Mouse (Mus musculus) liver, embryonic 16.5 days (tissue): Measurements from ENCODE around the gene Ccdc184. TPM values are rescaled to one million over a fixed set of nuclear protein-coding genes. Genes with fewer than 3 reads are reported as not detected.

Experiments used
- ATAC-seq: fragments of 200-750 bp; cut with Nextera tagmentation; 2 replicates; pipeline ENCODE4 v1.8.0; 2017; ENCODE audit warnings: low read depth, mild to moderate bottlenecking, moderate number of reproducible peaks, moderate library complexity
- H3K27ac ChIP-seq: fragments of 300-500 bp; sonication (generic); 2 replicates; pipeline ENCODE4 v1.5.1; 2014; ENCODE audit warnings: mild to moderate bottlenecking, low read length
- H3K27me3 ChIP-seq: fragments of 300-500 bp; sonication (generic); 2 replicates; pipeline ENCODE4 v1.6.1; 2014; ENCODE audit warnings: low read depth, low read length, mixed read lengths; ENCODE audit not compliant: control insufficient read depth, insufficient read depth
- H3K36me3 ChIP-seq: fragments of 300-500 bp; sonication (generic); 2 replicates; pipeline ENCODE4 v1.6.1; 2014; ENCODE audit warnings: mild to moderate bottlenecking; ENCODE audit not compliant: control insufficient read depth, insufficient read depth
- H3K4me1 ChIP-seq: fragments of 300-500 bp; sonication (generic); 2 replicates; pipeline ENCODE4 v1.6.1; 2014; ENCODE audit warnings: low read depth, low read length, mixed read lengths; ENCODE audit not compliant: control insufficient read depth
- H3K4me2 ChIP-seq: fragments of 300-500 bp; sonication (generic); 2 replicates; pipeline ENCODE4 v1.6.1; 2014; ENCODE audit warnings: low read depth, low read length, mixed read lengths
- H3K4me3 ChIP-seq: fragments of 300-500 bp; sonication (generic); 2 replicates; pipeline ENCODE4 v1.5.1; 2014; ENCODE audit warnings: low read depth, mild to moderate bottlenecking, low read length
- H3K9ac ChIP-seq: fragments of 300-500 bp; sonication (generic); 2 replicates; pipeline ENCODE4 v1.6.1; 2014; ENCODE audit warnings: low read depth, low read length
- H3K9me3 ChIP-seq: fragments of 300-500 bp; sonication (generic); replicated peaks from 2 replicates; pipeline ENCODE4 v1.6.1; 2016; ENCODE audit warnings: low read length; ENCODE audit not compliant: control insufficient read depth
- WGBS: fragments of 180-500 bp; shearing (Covaris S2); extraction: QIAGEN DNeasy Blood & Tissue Kit; methylation state at CpG from one replicate; pipeline ENCODE4 v1.1.7; 2014; ENCODE audit not compliant: insufficient replicate concordance; 5-methylcytosine and 5-hydroxymethylcytosine counted together
- polyA plus RNA-seq: library from polyadenylated mRNA; unstranded; fragments of >200 nt; fragmentation: Nextera tagmentation; extraction: Ambion mirVana; gene quantifications from 2 replicates; pipeline ENCODE4 v1.2.1, GENCODE M21; 2015

Gene Ccdc184
- polyA plus RNA-seq, 1 experiment from 2014 or later = 0.07 TPM

GRCm38 (mm10) chr15:98135671-98136070, 31.3 kb upstream of the Ccdc184 start:
- peaks cover 6% of the 10 kb centered on the region for H3K36me3 ChIP-seq
- 88% methylated on average over 13 of the region's 13 CpGs for whole genome bisulfite sequencing

GRCm38 (mm10) chr15:98136871-98137270, 30.1 kb upstream of the Ccdc184 start:
- H3K9me3 ChIP-seq = no peaks in the 10 kb centered on the region
- no peaks in the 10 kb centered on the region for H3K4me1 ChIP-seq
- H3K36me3 ChIP-seq = peaks cover 8% of the 10 kb centered on the region
- ATAC-seq = no peak
- no peak overlapping the region for H3K4me2 ChIP-seq
- no peak overlapping the region for H3K4me3 ChIP-seq
- H3K27me3 ChIP-seq = no peaks in the 10 kb centered on the region
- 83% methylated on average over 9 of the region's 9 CpGs for WGBS
- H3K9ac ChIP-seq = no peak overlapping the region
- no peak overlapping the region for H3K27ac ChIP-seq

More at GRCm38 (mm10) chr15:98135671-98136070, 31.3 kb upstream of the Ccdc184 start:
- Histone ChIP-seq H3K27ac (no peak overlapping the region), H3K4me2 (no peak overlapping the region), H3K9ac (no peak overlapping the region), H3K27me3 (no peaks in the 10 kb centered on the region), H3K9me3 (no peaks in the 10 kb centered on the region), H3K4me1 (no peaks in the 10 kb centered on the region), H3K4me3 (no peak overlapping the region)
- no peak for ATAC-seq

- ATAC-seq = peak; percentile 41; the same call in 1 of the 2 replicates
- no peak overlapping the region for H3K27ac ChIP-seq
- no peak overlapping the region for H3K9ac ChIP-seq
- H3K36me3 ChIP-seq = peaks cover 8% of the 10 kb centered on the region
- peaks cover 6% of the 10 kb centered on the region for H3K4me1 ChIP-seq
- H3K27me3 ChIP-seq = no peaks in the 10 kb centered on the region
- H3K9me3 ChIP-seq = no peaks in the 10 kb centered on the region
- H3K4me2 ChIP-seq = no peak overlapping the region
- WGBS = 62% methylated on average over 7 of the region's 7 CpGs
- no peak overlapping the region for H3K4me3 ChIP-seq
Measured at GRCm38 (mm10) chr15:98139763-98140162, 27.2 kb upstream of the Ccdc184 start.

- H3K9me3 ChIP-seq = no peaks in the 10 kb centered on the region
- 81% methylated on average over 5 of the region's 5 CpGs for WGBS
- peaks cover 10% of the 10 kb centered on the region for H3K4me1 ChIP-seq
- H3K27ac ChIP-seq = no peak overlapping the region
- H3K9ac ChIP-seq = no peak overlapping the region
- no peaks in the 10 kb centered on the region for H3K27me3 ChIP-seq
- H3K4me2 ChIP-seq = no peak overlapping the region
- no peak overlapping the region for H3K4me3 ChIP-seq
- ATAC-seq = no peak
- peaks cover 5% of the 10 kb centered on the region for H3K36me3 ChIP-seq
Measured at GRCm38 (mm10) chr15:98140809-98141208, 26.1 kb upstream of the Ccdc184 start.

- 92% methylated on average over 10 of the region's 10 CpGs for WGBS
- Histone ChIP-seq H3K4me1 (peaks cover 11% of the 10 kb centered on the region), H3K27me3 (no peaks in the 10 kb centered on the region), H3K4me3 (no peak overlapping the region), H3K36me3 (peaks cover 2% of the 10 kb centered on the region; the same call in 1 of the 2 replicates), H3K27ac (no peak overlapping the region), H3K9me3 (no peaks in the 10 kb centered on the region), H3K4me2 (no peak overlapping the region), H3K9ac (no peak overlapping the region)
- no peak for ATAC-seq
Measured at GRCm38 (mm10) chr15:98142515-98142914, 24.4 kb upstream of the Ccdc184 start.

- peaks cover 11% of the 10 kb centered on the region for H3K4me1 ChIP-seq
- under 1% methylated on average over 31 of the region's 36 CpGs for WGBS
- H3K27me3 ChIP-seq = no peaks in the 10 kb centered on the region
- peaks cover 2% of the 10 kb centered on the region; the same call in 1 of the 2 replicates for H3K36me3 ChIP-seq
- H3K9me3 ChIP-seq = no peaks in the 10 kb centered on the region
- ATAC-seq = peak; percentile 65
- peak overlapping the region; percentile 81 for H3K27ac ChIP-seq
- peak overlapping the region; percentile 95 for H3K9ac ChIP-seq
- H3K4me3 ChIP-seq = peak overlapping the region; percentile 95
- H3K4me2 ChIP-seq = peak overlapping the region; percentile 91
Measured at GRCm38 (mm10) chr15:98144861-98145507, 22.0 kb upstream of the Ccdc184 start.

GRCm38 (mm10) chr15:98145559-98146181, 21.3 kb upstream of the Ccdc184 start:
- Histone ChIP-seq H3K9ac (peak overlapping the region; percentile 95), H3K4me2 (peak overlapping the region; percentile 91), H3K4me1 (peaks cover 11% of the 10 kb centered on the region), H3K36me3 (peaks cover 2% of the 10 kb centered on the region; the same call in 1 of the 2 replicates), H3K4me3 (peak overlapping the region; percentile 95), H3K9me3 (no peaks in the 10 kb centered on the region), H3K27me3 (no peaks in the 10 kb centered on the region), H3K27ac (peak overlapping the region; percentile 81)
- WGBS = 1% methylated on average over 38 of the region's 38 CpGs
- ATAC-seq = peak; percentile 98

GRCm38 (mm10) chr15:98148356-98148755, 18.6 kb upstream of the Ccdc184 start:
- Histone ChIP-seq H3K36me3 (no peaks in the 10 kb centered on the region), H3K4me3 (no peak overlapping the region)

GRCm38 (mm10) chr15:98149166-98149602, 17.8 kb upstream of the Ccdc184 start:
- Histone ChIP-seq H3K27me3 (no peaks in the 10 kb centered on the region), H3K9ac (no peak overlapping the region), H3K9me3 (no peaks in the 10 kb centered on the region), H3K36me3 (no peaks in the 10 kb centered on the region), H3K4me3 (no peak overlapping the region), H3K4me2 (no peak overlapping the region), H3K27ac (no peak overlapping the region), H3K4me1 (peaks cover 11% of the 10 kb centered on the region)
- WGBS = 57% methylated on average over 10 of the region's 10 CpGs
- ATAC-seq = no peak

More at GRCm38 (mm10) chr15:98148356-98148755, 18.6 kb upstream of the Ccdc184 start:
- Histone ChIP-seq H3K9me3 (no peaks in the 10 kb centered on the region), H3K27ac (no peak overlapping the region), H3K9ac (no peak overlapping the region), H3K4me2 (no peak overlapping the region), H3K4me1 (peaks cover 11% of the 10 kb centered on the region), H3K27me3 (no peaks in the 10 kb centered on the region)
- ATAC-seq = no peak
- 80% methylated on average over 3 of the region's 3 CpGs for WGBS
